Mouse (Mus musculus) regulatory T cell (primary cell): ENCODE results near the gene Etl4.

ENCODE experiments used
- in situ Hi-C: fragments of 300-600 bp; cut with MboI, MseI; formaldehyde crosslinking; loops from one replicate; pipeline ENCODE4 v1.15.1; 2025; ENCODE audit warnings: high pct_unique_total_duplicates

Etl4 gene

DNA sequence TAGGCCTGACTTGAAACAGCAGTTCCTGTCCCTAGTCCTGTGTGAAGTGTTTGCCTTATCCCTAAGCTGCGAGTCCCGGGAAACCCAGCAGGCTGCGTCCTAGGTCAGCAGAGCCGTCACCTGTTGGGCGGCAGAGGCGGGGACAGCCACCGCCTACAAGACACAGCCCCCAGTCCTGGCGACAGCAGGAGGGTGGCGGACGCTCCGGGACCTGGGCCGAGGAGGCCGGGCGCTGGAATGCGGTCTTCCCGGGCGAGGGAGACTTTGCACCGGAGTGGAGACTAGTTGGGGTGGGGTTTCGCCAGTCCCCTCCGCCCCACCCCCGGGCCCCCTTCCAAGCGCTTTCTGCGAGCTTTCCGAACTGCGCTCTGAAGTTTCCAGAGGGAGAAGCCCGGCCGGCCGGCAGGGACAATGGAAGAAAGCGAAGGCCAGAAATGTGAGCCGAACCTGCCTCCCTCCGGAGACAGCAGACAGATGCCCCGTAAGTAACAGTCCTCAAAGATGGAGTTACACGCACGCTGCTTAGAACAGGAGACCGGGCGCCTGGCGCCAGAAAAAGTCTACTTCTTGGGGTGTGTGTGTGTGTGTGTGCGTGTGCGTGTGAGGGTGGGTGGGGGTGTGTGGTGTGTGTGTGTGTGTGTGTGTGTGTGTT lies 610.0 kb downstream of the Etl4 start:
- in situ Hi-C loops: no loop called here

DNA sequence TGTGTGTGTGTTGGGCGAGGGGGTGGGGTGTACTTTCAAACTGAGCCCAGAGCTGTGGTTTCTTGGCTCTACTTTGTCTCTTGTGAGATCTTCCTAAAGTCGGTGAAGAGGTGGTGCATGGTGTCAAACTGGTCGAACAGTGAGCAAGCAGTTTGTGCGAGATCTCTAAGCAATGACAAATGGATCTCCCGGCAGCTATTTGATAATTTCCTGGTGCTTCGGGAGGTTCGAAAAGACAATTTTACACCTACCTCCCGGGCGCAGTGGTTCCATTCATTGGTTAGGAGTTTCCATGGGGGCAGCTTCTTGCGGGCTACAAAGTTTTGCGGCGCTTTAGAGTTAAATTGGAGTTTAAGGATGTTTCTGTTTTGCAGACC lies 610.5 kb downstream of the Etl4 start:
- in situ Hi-C loops: no loop called here

- in situ Hi-C loops: no loop called here
These were observed 611.3 kb downstream of the Etl4 start for GRCm38 (mm10) chr2:20520636-20521595.

DNA sequence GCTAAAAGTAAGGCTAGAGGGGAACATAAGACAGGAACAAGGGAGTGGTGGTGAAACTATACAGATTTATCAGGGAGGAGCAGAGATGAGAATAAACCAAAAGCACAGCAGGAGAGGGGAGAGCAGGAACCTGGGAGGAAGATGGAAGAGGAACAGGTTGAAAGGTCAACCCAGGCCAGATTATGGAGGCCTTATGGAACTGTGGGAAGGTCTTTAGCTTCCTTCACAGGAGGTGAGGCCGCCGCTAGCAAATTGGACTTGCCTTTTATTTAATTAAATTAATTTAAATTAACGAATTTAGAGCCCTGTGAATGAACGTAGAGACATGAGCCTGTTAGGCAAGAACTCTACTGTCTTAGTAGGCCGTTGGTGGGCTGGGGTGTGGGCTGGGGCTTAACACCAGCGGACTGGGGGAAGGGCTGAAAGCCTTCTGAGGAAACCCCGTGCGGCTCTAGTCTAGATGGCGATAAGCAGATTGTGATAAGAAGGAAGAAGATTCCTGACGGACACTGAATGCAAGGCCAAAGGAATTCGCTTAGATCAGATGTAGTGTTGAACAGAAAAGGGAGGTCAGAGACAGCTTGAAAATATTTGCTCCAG lies 612.2 kb downstream of the Etl4 start:
- in situ Hi-C loops: no loop called here

DNA sequence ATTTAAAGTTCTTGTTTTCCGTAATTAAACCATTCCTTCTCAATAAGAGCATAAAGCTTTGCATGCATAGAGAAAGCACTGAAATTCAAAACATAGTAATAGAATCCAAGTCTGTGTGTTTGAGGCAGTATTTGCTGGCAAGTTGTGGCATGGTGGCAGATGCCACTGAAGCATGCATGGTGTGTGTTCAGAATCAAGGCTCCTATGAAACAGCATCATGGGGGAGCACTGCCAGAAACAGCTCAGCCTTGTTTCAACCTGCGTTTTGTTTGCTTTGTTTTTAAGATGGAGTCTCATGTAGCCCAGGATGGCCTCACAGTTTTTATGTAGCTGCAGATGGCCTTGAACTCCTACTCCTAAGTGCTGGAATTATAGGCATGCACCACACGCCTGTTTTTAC lies 614.1 kb downstream of the Etl4 start:
- in situ Hi-C loops: no loop called here

DNA sequence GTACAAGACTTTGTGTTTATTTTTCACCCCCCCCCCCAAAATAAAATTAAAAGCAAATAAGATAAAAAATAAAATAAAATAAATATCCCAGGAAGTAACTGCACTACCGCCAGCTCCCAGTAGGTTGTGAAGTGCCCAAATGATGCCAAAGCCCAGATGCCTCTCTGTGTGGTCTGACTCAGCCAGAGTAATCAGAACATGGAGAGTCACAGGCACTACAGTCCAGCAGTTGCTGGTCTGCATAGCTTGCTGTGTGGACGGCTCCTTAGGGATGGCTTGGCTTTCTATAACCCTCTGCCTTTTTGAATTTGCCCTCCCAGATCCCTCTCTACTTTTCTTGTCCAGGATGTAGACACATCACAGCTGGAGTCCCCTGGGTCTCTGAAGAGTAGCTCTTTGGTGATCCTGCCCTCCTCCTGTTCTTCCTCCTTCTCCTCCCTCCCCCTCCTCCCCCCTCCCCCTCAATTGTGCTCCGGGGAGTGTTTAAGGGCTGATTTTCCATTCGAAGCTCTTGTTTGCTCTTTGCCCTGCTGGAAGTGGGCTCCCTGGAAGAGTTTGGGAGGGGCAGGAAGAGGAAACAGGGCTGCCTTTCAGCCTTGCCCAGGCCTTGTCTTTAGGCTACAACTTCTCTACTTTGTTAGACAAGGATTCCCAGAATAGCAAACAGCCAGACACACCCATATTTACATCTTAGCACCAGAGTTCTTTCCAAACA lies 616.5 kb downstream of the Etl4 start:
- in situ Hi-C loops: no loop called here

- in situ Hi-C loops: no loop called here
These were observed 617.3 kb downstream of the Etl4 start for GRCm38 (mm10) chr2:20526856-20527255.

GRCm38 (mm10) chr2:20532623-20533022 lies 623.0 kb downstream of the Etl4 start:
- in situ Hi-C loops: no loop called here

- in situ Hi-C loops: no loop called here
These were observed 628.2 kb downstream of the Etl4 start for GRCm38 (mm10) chr2:20537785-20538184.

DNA sequence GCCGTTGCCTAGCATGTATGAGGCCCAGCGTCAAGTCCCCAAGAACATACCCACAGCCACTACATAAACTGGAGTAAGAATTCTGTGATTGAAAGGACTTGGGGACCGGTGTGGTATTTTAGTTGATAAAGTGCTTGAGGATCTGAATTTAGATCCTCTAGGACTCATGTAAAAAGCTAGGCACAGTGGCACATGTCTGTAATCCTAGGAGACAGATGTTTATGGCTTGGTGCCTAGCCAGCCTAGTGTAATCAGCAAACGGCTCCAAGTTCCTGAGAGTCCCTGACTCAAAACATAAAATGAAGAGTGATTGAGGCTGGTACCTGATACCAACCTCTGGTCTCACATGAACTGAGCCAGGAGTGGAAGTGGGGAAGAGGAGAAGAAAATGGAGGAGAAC lies 629.3 kb downstream of the Etl4 start:
- in situ Hi-C loops: no loop called here

- in situ Hi-C loops: no loop called here
These were observed 631.7 kb downstream of the Etl4 start for GRCm38 (mm10) chr2:20541261-20541660.

- in situ Hi-C loops: no loop called here
These were observed 632.7 kb downstream of the Etl4 start for GRCm38 (mm10) chr2:20542286-20542685.

- in situ Hi-C loops: no loop called here
These were observed 636.0 kb downstream of the Etl4 start for GRCm38 (mm10) chr2:20545624-20546023.

- in situ Hi-C loops: no loop called here
These were observed 637.1 kb downstream of the Etl4 start for GRCm38 (mm10) chr2:20546496-20547348.

GRCm38 (mm10) chr2:20547349-20547677 lies 637.7 kb downstream of the Etl4 start:
- in situ Hi-C loops: no loop called here

DNA sequence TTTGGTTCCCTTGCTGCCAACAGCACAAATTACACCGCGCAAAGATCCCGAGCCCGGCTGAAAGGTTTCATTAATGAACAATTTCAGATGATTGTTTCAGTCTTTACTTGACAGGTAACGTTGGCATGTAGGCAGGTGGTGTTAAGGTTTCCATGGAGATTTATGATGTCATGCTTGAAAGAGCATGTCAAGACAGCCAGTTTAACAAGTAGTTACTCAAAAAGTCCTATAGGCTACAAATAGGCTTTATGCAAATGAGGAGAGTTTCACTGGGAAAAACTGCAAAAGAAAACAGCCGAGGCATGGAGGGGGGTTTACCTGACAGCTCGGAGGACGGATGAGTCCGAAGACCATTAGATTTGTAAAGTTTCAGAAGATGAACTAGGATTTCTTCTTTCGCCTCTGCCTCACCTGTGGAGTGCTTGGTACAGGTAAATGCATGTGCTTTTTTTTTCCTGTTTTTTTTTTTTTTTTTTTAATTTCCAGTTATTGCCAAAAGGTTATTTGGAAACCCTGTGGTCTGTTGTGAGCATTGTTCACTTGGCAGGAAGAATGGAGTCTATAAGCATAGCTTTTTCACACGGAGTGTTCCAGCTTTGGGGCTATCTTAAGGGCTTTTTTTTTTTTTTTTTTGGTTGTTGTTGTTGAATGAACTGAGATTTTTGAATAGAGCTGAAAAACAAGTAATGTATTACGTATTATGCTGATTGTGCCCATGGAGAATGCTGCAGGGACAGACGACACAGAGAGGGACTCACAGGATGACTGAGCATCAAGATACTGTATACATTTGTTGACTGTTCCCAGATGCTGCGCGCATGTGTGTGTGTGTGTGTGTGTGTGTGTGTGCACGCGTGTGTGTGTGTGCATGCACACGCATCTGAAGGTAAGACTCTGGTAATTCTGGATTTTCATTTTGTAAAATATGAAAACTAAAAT lies 638.4 kb downstream of the Etl4 start:
- in situ Hi-C loops: no loop called here

- in situ Hi-C loops: no loop called here
These were observed 639.5 kb downstream of the Etl4 start for GRCm38 (mm10) chr2:20549065-20549464.

DNA sequence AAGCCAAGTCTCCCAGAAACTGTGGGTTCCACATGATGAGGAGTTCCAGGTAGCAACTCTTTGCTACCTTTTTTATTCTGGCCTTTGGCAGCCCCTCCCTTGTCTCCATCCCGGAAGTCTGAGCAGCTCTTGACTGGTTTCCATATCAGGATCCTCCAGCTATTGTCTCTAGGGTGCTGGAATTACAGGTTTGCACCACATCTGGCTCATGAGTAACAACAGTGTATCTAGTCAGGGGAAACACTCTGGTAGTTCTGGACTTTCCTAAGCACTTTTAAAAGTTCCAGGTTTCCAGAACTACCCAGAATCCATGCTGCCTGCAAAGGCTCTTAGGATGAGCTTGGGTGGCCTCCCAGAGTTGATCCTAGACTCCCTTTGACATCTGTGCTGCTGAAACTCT lies 640.4 kb downstream of the Etl4 start:
- in situ Hi-C loops: no loop called here

DNA sequence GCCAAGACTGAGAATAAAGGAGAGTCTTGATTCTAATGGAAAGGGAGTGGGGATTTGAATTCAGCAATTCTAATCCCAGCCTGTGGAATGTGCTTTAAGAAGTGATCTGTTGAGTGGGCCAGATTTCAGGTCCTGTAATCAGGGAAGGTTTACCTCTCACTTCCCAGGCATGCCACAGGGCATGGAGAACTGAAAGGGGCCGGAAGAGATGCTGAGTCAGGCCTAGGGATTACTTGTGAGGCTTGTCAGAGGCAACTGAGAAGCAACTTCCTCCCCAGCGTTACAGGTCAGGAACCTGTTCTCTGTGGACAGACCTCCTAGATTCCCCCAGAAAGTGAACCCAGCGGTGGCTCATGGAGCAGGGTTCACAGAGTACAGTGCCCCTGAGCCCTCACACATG lies 646.1 kb downstream of the Etl4 start:
- in situ Hi-C loops: no loop called here

DNA sequence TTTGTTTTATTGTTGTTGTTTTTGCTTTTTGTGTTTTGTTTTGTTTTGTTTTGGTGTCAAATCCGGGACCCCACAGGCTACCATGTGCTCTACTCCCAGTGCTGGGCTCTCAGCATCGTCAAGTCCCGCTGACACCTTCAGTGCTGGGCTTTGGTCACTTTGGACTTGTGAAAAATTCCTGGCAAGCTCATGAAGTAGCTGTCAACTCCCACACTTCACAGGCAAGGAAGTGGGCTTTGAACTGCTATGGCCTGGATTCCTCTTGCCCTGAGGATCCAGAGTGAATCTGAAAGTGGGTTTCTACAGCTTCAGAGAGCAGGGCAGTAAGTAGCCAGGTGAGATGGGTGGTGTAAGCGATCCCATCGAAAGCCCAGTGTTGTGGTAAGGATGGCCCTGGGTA lies 649.5 kb downstream of the Etl4 start:
- in situ Hi-C loops: no loop called here
